Mouse (Mus musculus): ENCODE results near the gene H2-Aa.

Gene H2-Aa

GRCm38 (mm10) chr17:34299356-34299755 is 11.7 kb upstream of the H2-Aa start:
- no peak for DNase-seq

- peak; percentile 53 for DNase-seq
Measured at GRCm38 (mm10) chr17:34295891-34296794, 8.5 kb upstream of the H2-Aa start.

- no peak for DNase-seq
Measured at GRCm38 (mm10) chr17:34295307-34295706, 7.7 kb upstream of the H2-Aa start.

- no peak for DNase-seq
Measured at GRCm38 (mm10) chr17:34294249-34294648, 6.6 kb upstream of the H2-Aa start.

- no peak for DNase-seq
Measured at GRCm38 (mm10) chr17:34293533-34293932, 5.9 kb upstream of the H2-Aa start.

DNA sequence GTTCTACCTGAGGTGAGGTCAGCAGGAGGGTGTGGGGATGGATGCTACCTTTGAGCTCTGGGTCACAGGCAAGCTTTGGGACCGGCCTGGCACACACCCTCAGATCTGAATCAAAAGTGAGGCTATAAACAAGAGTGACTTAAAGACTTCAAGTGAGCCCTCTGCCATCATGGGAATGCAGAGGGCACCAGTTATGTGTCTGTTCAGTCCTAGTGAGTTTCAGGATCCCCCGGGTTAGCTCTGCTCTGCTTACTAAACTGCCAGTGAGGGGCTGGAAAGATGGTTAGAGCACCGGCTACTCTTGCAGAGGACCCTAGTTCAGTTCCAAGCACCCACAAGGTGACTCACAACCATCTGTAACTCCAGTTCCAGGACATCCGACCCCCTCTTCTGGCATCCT is 4.9 kb upstream of the H2-Aa start:
- DNase-seq, result no peak

DNA sequence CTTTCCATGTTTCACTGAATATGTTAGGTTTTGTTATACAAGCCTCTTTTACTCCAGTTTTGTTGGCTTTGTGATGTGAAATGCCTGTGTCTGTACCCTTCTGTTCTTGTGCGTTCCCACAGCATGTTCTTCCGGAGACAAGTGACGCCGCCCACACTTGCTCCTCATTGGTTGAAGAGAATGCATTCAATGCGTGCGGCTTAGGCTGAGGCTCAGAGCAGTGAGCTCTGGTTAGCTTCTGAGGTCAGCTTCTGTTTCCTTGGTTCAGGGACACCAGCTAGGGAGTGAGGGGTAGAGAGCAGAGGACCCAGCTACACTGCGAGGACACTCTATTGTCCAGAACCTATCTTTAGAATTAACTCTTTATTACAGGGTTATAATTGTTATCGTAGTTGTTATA is 4.0 kb upstream of the H2-Aa start:
- DNase-seq, result peak; percentile 84

DNA sequence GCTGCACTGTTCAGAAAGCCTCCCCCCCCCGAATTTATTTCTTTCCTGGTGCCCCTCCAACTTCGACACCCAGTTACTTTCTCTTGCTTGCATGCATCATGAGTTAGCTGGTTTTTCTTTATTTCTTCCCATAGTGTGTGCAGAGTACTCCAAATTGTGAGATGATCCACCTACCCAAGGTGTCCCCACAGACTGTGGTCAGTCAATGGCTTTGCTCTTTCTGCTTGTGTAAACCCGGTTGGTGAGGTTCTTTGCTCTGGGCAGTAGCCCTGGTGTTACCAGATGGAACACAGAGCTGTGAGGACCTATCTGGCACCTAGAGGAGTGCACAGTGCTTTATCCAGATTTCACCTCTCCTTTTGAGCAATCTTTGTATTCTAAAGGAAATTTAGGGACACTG is 508 bp upstream of the H2-Aa start:
- DNase-seq, result no peak

DNA sequence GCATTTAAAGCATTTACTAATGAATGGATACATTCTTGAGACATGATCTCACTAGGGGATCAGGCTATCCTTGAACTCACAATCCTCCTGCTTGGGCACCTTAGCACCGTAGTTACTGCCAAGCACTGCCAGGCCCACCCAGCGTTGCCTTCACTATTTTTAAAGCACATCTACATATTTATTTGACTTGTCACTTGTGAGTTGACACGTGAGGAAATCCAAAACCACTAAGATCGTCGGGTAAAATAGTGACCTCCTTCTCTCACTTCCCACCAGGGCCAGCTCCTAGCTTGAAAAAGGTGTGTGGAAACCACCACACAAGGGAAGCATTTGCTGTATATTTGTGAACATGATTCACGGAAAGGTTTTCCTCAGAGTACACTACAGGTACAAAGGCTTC is 624 bp downstream of the H2-Aa start:
- no peak for DNase-seq

- no peak for DNase-seq
Measured at GRCm38 (mm10) chr17:34286501-34286900, 1.1 kb downstream of the H2-Aa start.

DNA sequence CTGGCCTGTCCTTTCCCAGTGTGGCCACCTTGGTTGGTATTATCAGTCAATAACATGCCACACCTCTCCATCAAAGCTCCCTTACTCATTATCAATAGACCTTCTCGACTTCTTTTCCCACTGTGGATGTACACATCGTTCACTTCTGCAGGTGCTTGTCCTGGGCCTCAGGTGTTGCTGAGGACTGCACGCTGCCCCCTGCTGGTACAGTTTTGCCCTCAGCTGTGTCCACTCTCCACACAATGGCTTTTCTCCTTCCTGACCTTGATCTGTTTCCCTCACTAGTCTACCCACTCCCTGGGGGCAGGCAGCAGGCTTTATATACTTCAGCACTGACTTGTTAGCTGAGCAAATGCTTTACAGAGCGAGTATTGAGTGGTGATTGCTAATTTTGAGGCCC is 1.8 kb downstream of the H2-Aa start:
- peak; percentile 72 for DNase-seq

DNA sequence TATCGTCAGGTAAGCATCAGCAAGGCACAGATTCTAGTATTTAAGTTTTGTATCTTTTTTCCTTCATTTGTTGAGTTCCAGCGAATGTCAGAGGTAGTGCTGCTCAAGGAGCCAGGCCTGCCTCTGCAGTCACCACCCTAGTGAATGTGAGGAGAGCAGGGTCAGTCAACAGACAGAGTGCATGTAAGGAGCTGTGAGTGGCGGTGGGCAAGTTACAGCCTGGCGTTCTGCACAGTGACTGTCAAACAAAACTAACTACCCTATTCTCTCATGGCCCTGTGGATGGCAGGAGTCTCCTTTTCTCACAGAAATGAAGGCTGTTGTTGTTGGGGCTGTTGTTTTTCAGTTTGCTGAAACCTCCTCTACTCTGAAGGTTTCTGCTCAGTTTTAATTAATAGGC is 2.3 kb downstream of the H2-Aa start:
- no peak for DNase-seq

DNA sequence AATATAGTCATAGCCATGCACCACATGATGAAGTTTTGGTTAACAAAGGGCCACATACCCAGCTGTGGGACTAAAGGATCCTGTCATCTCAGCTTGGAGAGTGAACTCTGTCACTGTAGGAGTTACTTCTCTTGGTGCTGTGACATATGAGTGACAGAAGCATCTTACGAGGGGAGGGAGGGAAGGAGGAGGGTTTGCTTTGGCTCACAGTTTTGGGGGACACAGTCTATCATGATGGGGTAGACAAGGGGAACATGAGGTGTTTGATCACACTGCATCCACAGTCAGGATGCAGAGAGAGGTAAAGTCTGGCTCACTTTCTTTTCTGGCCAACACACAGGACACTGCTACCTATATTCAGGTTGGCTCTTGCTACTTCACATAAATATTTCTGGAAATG is 5.8 kb downstream of the H2-Aa start:
- DNase-seq, result no peak

GRCm38 (mm10) chr17:34280499-34281038 is 7.1 kb downstream of the H2-Aa start:
- DNase-seq, result no peak

- no peak for DNase-seq
Measured at GRCm38 (mm10) chr17:34272102-34272501, 15.5 kb downstream of the H2-Aa start.

DNA sequence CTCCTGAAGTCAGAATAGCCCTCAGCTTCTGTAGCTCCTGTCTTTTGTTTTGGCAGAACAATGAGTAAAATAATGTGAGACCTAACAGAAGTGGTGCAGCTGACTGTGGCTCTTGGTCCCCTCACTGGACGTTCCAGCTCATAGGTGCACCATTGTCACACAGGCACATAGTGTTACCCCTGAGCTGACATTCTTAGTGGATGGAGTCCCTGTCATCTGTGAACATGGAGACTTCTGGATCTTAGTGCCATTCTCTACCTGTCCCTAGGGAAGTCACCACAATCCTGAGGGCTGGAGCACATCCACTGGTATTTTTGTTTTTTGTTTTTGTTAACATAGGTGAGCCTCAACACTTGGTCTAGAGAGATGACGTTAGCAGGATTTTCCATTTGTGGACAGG is 16.7 kb downstream of the H2-Aa start:
- no peak for DNase-seq

DNA sequence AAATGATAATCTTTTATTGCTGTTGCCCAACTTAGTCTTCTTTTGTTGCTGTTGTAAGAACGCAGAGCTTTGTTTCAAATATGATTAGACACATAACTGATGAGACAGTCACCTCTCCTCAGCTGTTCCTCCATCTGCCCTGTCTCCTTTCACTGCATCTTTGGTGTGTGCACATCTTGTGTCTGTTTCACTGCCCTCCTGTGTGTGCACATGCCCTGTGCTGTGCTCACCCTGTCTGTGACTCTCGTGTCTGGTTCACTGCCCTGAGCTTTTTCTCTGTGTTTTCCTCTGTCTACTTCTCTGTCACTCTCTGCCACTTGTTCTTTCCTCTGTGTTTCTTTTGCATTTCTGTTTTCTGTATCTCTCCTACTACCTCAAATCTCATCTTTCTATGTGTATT is 17.4 kb downstream of the H2-Aa start:
- DNase-seq, result no peak

GRCm38 (mm10) chr17:34269817-34270216 is 17.8 kb downstream of the H2-Aa start:
- no peak for DNase-seq

DNA sequence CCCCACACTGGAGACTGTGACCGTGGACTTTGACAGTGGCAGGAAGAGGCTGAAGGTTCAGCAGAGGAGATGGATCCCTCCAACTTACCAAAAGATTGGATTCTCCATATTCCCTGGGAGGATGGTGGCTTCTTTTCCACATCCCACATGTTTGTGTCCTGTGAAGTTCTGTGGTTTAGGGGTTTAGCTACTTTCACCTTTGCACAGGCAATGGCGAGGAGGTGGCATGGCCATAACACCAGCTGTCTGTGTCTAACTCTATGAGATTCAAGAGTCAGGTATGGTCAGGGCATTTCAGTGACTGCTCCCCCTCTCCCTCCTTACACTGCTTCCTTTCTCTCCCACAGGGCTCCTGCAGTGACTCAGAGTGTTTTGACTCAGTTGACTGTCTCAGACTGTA is 18.9 kb downstream of the H2-Aa start:
- no peak for DNase-seq

DNA sequence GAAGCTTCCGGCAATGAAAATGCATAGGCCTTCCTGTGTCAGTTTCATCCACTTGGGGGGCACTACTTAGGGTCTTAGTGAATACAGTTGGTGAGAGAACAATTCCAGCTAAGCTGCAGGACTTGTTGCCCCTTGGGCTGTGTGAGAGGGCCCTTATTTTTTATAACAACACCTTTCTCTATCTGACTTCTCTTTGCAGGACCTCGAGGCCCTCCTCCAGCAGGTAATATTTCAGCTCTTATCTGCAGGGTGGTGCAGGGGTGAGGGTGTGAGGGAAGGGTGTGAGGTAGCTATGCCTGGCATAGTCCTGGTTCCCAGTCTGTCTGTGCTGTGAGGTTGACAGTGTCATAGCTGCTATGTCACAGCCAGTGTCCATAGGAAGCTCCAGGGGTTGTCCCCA is 19.4 kb downstream of the H2-Aa start:
- DNase-seq, result no peak

DNA sequence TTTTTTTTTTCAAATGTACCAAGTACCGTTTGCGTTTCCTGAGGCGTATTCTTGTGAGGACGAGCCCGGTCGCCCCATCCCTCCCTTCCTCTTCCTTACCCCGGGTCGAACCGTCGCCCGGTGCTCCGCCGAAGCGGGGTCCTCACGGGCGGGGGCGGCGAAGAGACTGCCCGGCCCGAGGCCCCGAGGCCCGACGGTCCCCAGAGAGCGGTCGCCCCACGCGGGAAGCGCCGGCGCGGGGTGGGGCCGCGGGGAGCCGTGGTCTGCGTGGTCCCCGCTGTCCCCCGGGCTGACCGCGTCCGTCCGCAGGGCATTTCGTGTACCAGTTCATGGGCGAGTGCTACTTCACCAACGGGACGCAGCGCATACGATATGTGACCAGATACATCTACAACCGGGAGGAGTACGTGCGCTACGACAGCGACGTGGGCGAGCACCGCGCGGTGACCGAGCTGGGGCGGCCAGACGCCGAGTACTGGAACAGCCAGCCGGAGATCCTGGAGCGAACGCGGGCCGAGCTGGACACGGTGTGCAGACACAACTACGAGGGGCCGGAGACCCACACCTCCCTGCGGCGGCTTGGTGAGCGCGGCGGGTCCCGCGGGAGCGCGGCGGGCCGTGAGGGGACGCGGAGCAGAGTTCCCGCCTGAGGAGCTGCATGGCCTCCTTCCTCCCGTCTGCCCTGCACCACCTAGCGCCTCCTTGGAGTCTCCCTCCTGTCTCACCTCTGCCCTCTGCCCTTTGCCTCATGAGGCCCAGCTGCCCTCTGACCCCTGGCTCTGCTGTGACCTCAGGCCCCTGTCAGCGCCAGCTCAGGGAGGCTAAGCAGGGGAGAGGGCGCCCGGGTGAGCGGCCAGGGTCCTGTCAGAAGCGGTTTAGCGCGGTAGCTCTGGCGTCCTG is 22.9 kb downstream of the H2-Aa start:
- DNase-seq, result peak; percentile 34

GRCm38 (mm10) chr17:34263811-34264371 is 23.7 kb downstream of the H2-Aa start:
- peak; percentile 71 for DNase-seq

GRCm38 (mm10) chr17:34263068-34263467 is 24.6 kb downstream of the H2-Aa start:
- DNase-seq, result peak; percentile 80
